Mouse (Mus musculus) midbrain, postnatal 0 days (tissue): ENCODE measurements at regions not wholly inside any gene's neighbourhood (a gene's known extent, or its start where the extent isn't known, plus 50 kb on each side); places are given as distances from the start of the nearest gene placed in this dataset.

Experiments used
- ATAC-seq: fragments of 200-750 bp; cut with Nextera tagmentation; 2 replicates; pipeline ENCODE4 v1.8.0; 2017; ENCODE audit warnings: moderate number of reproducible peaks, mild to moderate bottlenecking, moderate TSS enrichment, moderate library complexity; ENCODE audit not compliant: low FRiP score
- DNase-seq: peaks from one replicate; pipeline ENCODE4 v3.0.0-alpha.2; 2015; ENCODE audit warnings: low spot score
- H3K27ac ChIP-seq: fragments of 300-500 bp; sonication (generic); 2 replicates; pipeline ENCODE4 v1.5.1; 2014; ENCODE audit warnings: low read depth, mild to moderate bottlenecking, low read length, mixed read lengths
- H3K27me3 ChIP-seq: fragments of 300-500 bp; sonication (generic); 2 replicates; pipeline ENCODE4 v1.6.1; 2014; ENCODE audit warnings: low read length, control low read depth, mixed read lengths; ENCODE audit not compliant: insufficient read depth
- H3K36me3 ChIP-seq: fragments of 300-500 bp; sonication (generic); 2 replicates; pipeline ENCODE4 v1.6.1; 2014; ENCODE audit warnings: low read length, control low read depth, mixed read lengths; ENCODE audit not compliant: insufficient read depth
- H3K4me1 ChIP-seq: fragments of 300-500 bp; sonication (generic); 2 replicates; pipeline ENCODE4 v1.6.1; 2014; ENCODE audit warnings: mild to moderate bottlenecking, control low read depth, antibody characterized with exemption, low read length, mixed read lengths; ENCODE audit not compliant: insufficient read depth
- H3K4me2 ChIP-seq: fragments of 300-500 bp; sonication (generic); 2 replicates; pipeline ENCODE4 v1.6.1; 2014; ENCODE audit warnings: low read depth, mild to moderate bottlenecking, low read length, mixed read lengths; ENCODE audit not compliant: poor library complexity, severe bottlenecking
- H3K4me3 ChIP-seq: fragments of 300-500 bp; sonication (generic); 2 replicates; pipeline ENCODE4 v1.5.1; 2014; ENCODE audit warnings: low read depth, mild to moderate bottlenecking, low read length, moderate library complexity
- H3K9ac ChIP-seq: fragments of 300-500 bp; sonication (generic); replicated peaks from 2 replicates; pipeline ENCODE4 v1.6.1; 2014; ENCODE audit warnings: mild to moderate bottlenecking, low read length, moderate library complexity, mixed read lengths; ENCODE audit not compliant: poor library complexity, severe bottlenecking
- H3K9me3 ChIP-seq: fragments of 300-500 bp; sonication (generic); 2 replicates; pipeline ENCODE4 v1.6.1; 2016; ENCODE audit warnings: low read length, control low read depth
- CTCF ChIP-seq: IDR thresholded peaks from 2 replicates; pipeline ENCODE4 v1.5.1; 2016; ENCODE audit warnings: antibody characterized with exemption, mild to moderate bottlenecking
- WGBS: fragments of 180-500 bp; shearing (Covaris S2); extraction: QIAGEN DNeasy Blood & Tissue Kit; methylation state at CpG from one replicate; pipeline ENCODE4 v1.1.7; 2014; 5-methylcytosine and 5-hydroxymethylcytosine counted together

GRCm38 (mm10) chr2:134730547-134730946 lies 55.3 kb upstream of the Plcb1 start:
- WGBS, result 89% methylated on average over 7 of the region's 7 CpGs
- Histone ChIP-seq H3K4me3 (no peak overlapping the region), H3K27ac (no peak overlapping the region), H3K4me2 (no peak overlapping the region), H3K27me3 (no peaks in the 10 kb centered on the region), H3K9me3 (no peaks in the 10 kb centered on the region), H3K9ac (no peak overlapping the region), H3K36me3 (no peaks in the 10 kb centered on the region), H3K4me1 (no peaks in the 10 kb centered on the region)
- no peak for ATAC-seq
- no peak for TF ChIP-seq CTCF
- no peak for DNase-seq

GRCm38 (mm10) chr2:134726713-134727112 lies 59.2 kb upstream of the Plcb1 start:
- 82% methylated on average over 2 of the region's 2 CpGs for WGBS
- no peak for TF ChIP-seq CTCF
- H3K27ac ChIP-seq, result no peak overlapping the region
- no peaks in the 10 kb centered on the region for H3K4me1 ChIP-seq
- H3K9me3 ChIP-seq, result no peaks in the 10 kb centered on the region
- no peak for ATAC-seq
- DNase-seq, result no peak
- H3K27me3 ChIP-seq, result no peaks in the 10 kb centered on the region
- no peak overlapping the region for H3K9ac ChIP-seq
- no peaks in the 10 kb centered on the region for H3K36me3 ChIP-seq
- H3K4me3 ChIP-seq, result no peak overlapping the region
- no peak overlapping the region for H3K4me2 ChIP-seq

- H3K4me3 ChIP-seq, result no peak overlapping the region
- ATAC-seq (no peak), DNase-seq (no peak)
- H3K4me2 ChIP-seq, result no peak overlapping the region
- no peaks in the 10 kb centered on the region for H3K36me3 ChIP-seq
- H3K4me1 ChIP-seq, result no peaks in the 10 kb centered on the region
- H3K9me3 ChIP-seq, result no peaks in the 10 kb centered on the region
- no peak overlapping the region for H3K27ac ChIP-seq
- no peak overlapping the region for H3K9ac ChIP-seq
- 73% methylated on average over 10 of the region's 10 CpGs for WGBS
- H3K27me3 ChIP-seq, result no peaks in the 10 kb centered on the region
- TF ChIP-seq CTCF, result no peak
Measured at GRCm38 (mm10) chr2:134724071-134724470, 61.8 kb upstream of the Plcb1 start.

- no peak overlapping the region for H3K27ac ChIP-seq
- no peak overlapping the region for H3K4me2 ChIP-seq
- DNase-seq, result peak; percentile 21
- no peak overlapping the region for H3K4me3 ChIP-seq
- no peak for ATAC-seq
- TF ChIP-seq CTCF, result no peak
- no peaks in the 10 kb centered on the region for H3K4me1 ChIP-seq
- WGBS, result 91% methylated on average over 2 of the region's 2 CpGs
- H3K9me3 ChIP-seq, result no peaks in the 10 kb centered on the region
- H3K27me3 ChIP-seq, result no peaks in the 10 kb centered on the region
- no peaks in the 10 kb centered on the region for H3K36me3 ChIP-seq
- H3K9ac ChIP-seq, result no peak overlapping the region
Measured at GRCm38 (mm10) chr2:134717815-134718362, 68.0 kb upstream of the Plcb1 start.

- no peak overlapping the region for H3K27ac ChIP-seq
- H3K4me3 ChIP-seq, result no peak overlapping the region
- H3K4me1 ChIP-seq, result no peaks in the 10 kb centered on the region
- H3K9ac ChIP-seq, result no peak overlapping the region
- H3K9me3 ChIP-seq, result no peaks in the 10 kb centered on the region
- ATAC-seq (no peak), DNase-seq (no peak)
- 93% methylated on average over 1 of the region's 1 CpGs for WGBS
- H3K4me2 ChIP-seq, result no peak overlapping the region
- TF ChIP-seq CTCF, result no peak
- H3K27me3 ChIP-seq, result no peaks in the 10 kb centered on the region
- no peaks in the 10 kb centered on the region for H3K36me3 ChIP-seq
Measured at GRCm38 (mm10) chr2:134716531-134716930, 69.3 kb upstream of the Plcb1 start.

- ATAC-seq, result no peak
- no peak for DNase-seq
- H3K4me2 ChIP-seq, result no peak overlapping the region
- no peaks in the 10 kb centered on the region for H3K4me1 ChIP-seq
- TF ChIP-seq CTCF, result no peak
- H3K27ac ChIP-seq, result no peak overlapping the region
- H3K36me3 ChIP-seq, result no peaks in the 10 kb centered on the region
- H3K27me3 ChIP-seq, result no peaks in the 10 kb centered on the region
- no peaks in the 10 kb centered on the region for H3K9me3 ChIP-seq
- H3K4me3 ChIP-seq, result no peak overlapping the region
- H3K9ac ChIP-seq, result no peak overlapping the region
- 95% methylated on average over 3 of the region's 3 CpGs for WGBS
Measured at GRCm38 (mm10) chr2:134714001-134714400, 70.1 kb upstream of the Tmx4 start.
